Mouse (Mus musculus): Measurements from ENCODE around the gene Fam229a. TPM values are rescaled to one million over a fixed set of nuclear protein-coding genes. Genes with fewer than 3 reads are reported as not detected.

Gene Fam229a
- polyA plus RNA-seq (2014; fragmentation: Nextera tagmentation; extraction: Ambion mirVana), result 0.69 TPM in 1 of 2 replicates, not detected in the other

DNA sequence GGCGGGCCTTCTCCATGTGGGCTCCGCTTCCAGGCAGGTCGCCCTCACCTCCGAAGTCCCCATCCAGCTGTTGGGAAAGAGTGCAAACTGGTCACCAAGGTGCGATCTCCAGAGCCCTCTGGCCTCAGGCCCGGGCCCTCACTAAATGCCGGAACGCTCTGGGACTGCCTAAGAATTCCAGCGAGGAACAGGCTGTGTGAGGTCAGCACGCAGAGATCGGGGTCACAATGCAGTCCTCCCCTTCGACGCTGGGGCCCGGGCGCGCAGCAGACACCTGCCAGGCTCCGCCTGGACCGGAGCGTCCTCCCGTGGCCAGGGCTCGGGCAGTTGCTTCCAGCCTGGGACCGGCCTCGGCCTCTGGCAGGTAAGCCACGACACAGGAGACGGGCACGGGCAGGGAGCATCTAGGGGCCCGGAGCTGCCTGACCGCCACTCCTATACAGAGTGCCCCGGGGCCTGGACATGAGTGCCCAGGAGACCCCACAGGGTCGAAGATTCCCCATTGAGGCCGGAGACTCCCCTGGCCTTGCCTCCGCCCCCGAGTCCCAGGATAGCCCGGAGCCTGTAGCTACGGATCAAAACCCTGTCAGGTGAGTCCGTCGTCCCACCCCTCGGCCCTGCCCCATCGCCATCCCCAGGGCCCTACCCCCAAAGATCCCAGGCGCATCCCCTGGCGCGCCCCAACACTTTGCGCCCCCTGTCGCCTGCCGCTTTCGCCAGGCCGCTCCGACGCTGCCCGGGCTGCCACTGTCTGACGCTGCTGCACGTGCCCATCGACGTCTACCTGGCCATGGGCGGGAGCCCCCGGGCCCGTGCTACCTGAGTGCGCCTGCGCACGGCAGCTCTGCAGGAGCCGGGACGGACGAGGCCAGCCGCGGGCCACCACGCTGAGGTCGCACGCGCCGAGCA is at the start of gene Fam229a, which contains the start of gene Tssk3:
Gene Fam229a, plus strand, starts transcription at position 219 of the 909 bp plus-strand sequence.
Gene Tssk3, minus strand, starts transcription at position 51 of the 909 bp plus-strand sequence.
- H3K9ac ChIP-seq (replicated peaks; ENCODE audit: low read length), result peak within 1 kb of the TSS; percentile 46; the same call in 1 of the 2 replicates
- peak within 1 kb of the TSS; percentile 63 for H3K4me2 ChIP-seq (ENCODE audit: low read length)
- DNase-seq, result peak; percentile 76
- H3K36me3 ChIP-seq (ENCODE audit: control insufficient read depth, insufficient read depth, low read length), result peaks cover 32% of the 10 kb centered on the region
- no peak within 1 kb of the TSS for H3K27ac ChIP-seq (replicated peaks; ENCODE audit: low read depth, low read length)
- ATAC-seq (ENCODE audit: low FRiP score, low TSS enrichment), result 0 out of 2 replicates have a peak, but pooled peaks have one; percentile 50
- 3% methylated on average over 69 of the region's 70 CpGs for WGBS
- no peaks in the 10 kb centered on the region for H3K9me3 ChIP-seq (ENCODE audit: control insufficient read depth, low read length)
- H3K27me3 ChIP-seq (ENCODE audit: control insufficient read depth, insufficient read depth, low read length), result peaks cover 22% of the 10 kb centered on the region
- H3K4me3 ChIP-seq (replicated peaks; ENCODE audit: low read depth, low read length), result peak within 1 kb of the TSS; percentile 31
- peaks cover 16% of the 10 kb centered on the region; the same call in 1 of the 2 replicates for H3K4me1 ChIP-seq (ENCODE audit: control insufficient read depth, insufficient read depth, low read length)

GRCm38 (mm10) chr4:129447360-129447759 is 43.6 kb upstream of the Fam229a start:
- H3K27ac ChIP-seq (replicated peaks; ENCODE audit: low read depth, low read length), result no peak overlapping the region
- ATAC-seq (ENCODE audit: low FRiP score, low TSS enrichment) (no peak), DNase-seq (no peak)
- no peaks in the 10 kb centered on the region for H3K27me3 ChIP-seq (ENCODE audit: control insufficient read depth, insufficient read depth, low read length)
- no peaks in the 10 kb centered on the region for H3K9me3 ChIP-seq (ENCODE audit: control insufficient read depth, low read length)
- WGBS, result 84% methylated on average over 8 of the region's 8 CpGs
- no peak overlapping the region for H3K9ac ChIP-seq (replicated peaks; ENCODE audit: low read length)
- H3K36me3 ChIP-seq (ENCODE audit: control insufficient read depth, insufficient read depth, low read length), result no peaks in the 10 kb centered on the region
- no peak overlapping the region for H3K4me2 ChIP-seq (ENCODE audit: low read length)
- no peaks in the 10 kb centered on the region for H3K4me1 ChIP-seq (ENCODE audit: control insufficient read depth, insufficient read depth, low read length)
- H3K4me3 ChIP-seq (replicated peaks; ENCODE audit: low read depth, low read length), result no peak overlapping the region

DNA sequence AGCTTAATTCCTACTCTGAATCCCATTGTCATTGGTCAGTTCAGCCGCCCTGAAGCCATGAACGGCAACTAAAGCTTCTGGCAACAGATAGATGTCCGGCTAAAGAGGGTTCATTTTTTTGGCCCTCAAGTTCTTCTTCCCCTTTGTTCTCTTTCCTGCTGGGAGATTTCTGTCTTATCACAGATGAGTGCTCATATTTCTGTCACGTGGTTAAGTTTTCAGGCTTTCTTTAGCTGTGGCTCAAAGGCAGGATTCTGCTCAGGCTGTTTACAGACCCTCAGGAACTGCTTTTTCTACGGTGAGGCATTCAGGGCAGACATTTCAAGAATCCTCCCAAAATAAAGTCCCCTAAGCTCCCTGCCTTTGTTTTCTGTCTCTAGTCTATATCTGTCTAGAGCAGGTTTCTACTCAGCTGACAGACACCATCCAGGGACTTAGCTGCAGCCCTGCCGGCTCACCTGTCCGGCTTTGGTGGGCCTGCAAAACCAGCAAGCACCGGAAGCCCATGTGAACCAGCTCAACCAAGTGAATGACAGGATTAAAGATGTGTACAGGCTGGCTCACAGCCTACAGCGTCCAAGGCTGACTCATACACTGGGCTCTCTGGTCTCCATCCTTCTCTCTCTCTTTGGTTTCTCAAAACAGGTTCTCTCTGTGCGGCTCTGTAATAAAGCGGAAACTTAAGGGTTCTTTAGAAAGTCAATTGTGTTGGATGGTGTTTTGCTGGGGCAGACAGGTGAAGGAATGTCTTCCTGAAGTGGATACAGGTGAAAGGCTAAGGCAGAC is 43.0 kb upstream of the Fam229a start:
- H3K4me2 ChIP-seq (ENCODE audit: low read length), result no peak overlapping the region
- H3K9me3 ChIP-seq (ENCODE audit: control insufficient read depth, low read length), result no peaks in the 10 kb centered on the region
- H3K4me1 ChIP-seq (ENCODE audit: control insufficient read depth, insufficient read depth, low read length), result no peaks in the 10 kb centered on the region
- no peak overlapping the region for H3K4me3 ChIP-seq (replicated peaks; ENCODE audit: low read depth, low read length)
- H3K27me3 ChIP-seq (ENCODE audit: control insufficient read depth, insufficient read depth, low read length), result no peaks in the 10 kb centered on the region
- H3K27ac ChIP-seq (replicated peaks; ENCODE audit: low read depth, low read length), result no peak overlapping the region
- WGBS, result 82% methylated on average over 11 of the region's 11 CpGs
- ATAC-seq (ENCODE audit: low FRiP score, low TSS enrichment), result no peak
- no peak overlapping the region for H3K9ac ChIP-seq (replicated peaks; ENCODE audit: low read length)
- no peaks in the 10 kb centered on the region for H3K36me3 ChIP-seq (ENCODE audit: control insufficient read depth, insufficient read depth, low read length)
- no peak for DNase-seq

DNA sequence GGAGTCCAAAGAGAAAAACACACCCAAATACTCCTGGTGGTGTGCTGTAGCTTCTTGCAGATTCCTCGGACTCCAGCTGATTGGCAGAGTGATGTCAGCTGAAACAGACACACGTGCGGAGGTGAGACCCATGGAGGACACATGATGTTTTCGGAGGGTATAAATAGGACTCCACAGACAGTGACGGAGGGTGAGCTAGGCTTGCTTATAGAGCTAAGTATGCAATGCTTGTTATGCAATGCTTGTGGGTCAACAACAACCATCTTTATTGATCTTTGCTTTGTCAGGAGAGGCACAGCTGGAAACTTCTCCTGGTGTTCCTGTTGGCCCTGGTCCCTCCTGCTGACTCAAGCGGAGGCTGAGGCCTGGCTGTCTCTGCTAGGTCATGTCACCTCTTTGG is 42.3 kb upstream of the Fam229a start:
- Histone ChIP-seq H3K9ac (replicated peaks; ENCODE audit: low read length) (no peak overlapping the region), H3K9me3 (ENCODE audit: control insufficient read depth, low read length) (no peaks in the 10 kb centered on the region), H3K4me2 (ENCODE audit: low read length) (no peak overlapping the region), H3K4me1 (ENCODE audit: control insufficient read depth, insufficient read depth, low read length) (no peaks in the 10 kb centered on the region), H3K4me3 (replicated peaks; ENCODE audit: low read depth, low read length) (no peak overlapping the region), H3K27ac (replicated peaks; ENCODE audit: low read depth, low read length) (no peak overlapping the region), H3K27me3 (ENCODE audit: control insufficient read depth, insufficient read depth, low read length) (no peaks in the 10 kb centered on the region), H3K36me3 (ENCODE audit: control insufficient read depth, insufficient read depth, low read length) (no peaks in the 10 kb centered on the region)
- DNase-seq (no peak), ATAC-seq (ENCODE audit: low FRiP score, low TSS enrichment) (no peak)
- 90% methylated on average over 6 of the region's 6 CpGs for WGBS

DNA sequence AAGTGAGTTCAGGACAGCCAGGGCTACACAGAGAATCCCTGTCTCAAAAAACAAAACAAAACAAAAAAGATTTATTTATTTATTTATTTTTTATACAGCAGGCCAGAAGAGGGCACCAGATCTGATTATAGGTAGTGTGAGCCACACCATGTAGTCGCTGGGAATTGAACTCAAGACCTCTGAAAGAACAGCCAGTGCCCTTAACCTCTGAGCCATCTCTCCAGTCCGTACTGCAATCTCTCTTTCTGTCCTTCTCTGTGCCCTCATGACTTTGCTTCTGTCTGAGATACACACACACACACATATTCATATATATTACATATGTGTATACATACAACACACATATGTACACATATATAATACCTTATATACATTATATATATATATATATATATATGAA is 40.1 kb upstream of the Fam229a start:
- WGBS, result 74% methylated on average over 2 of the region's 2 CpGs
- Histone ChIP-seq H3K4me2 (ENCODE audit: low read length) (no peak overlapping the region), H3K4me3 (replicated peaks; ENCODE audit: low read depth, low read length) (no peak overlapping the region), H3K9ac (replicated peaks; ENCODE audit: low read length) (no peak overlapping the region), H3K36me3 (ENCODE audit: control insufficient read depth, insufficient read depth, low read length) (no peaks in the 10 kb centered on the region), H3K9me3 (ENCODE audit: control insufficient read depth, low read length) (no peaks in the 10 kb centered on the region), H3K4me1 (ENCODE audit: control insufficient read depth, insufficient read depth, low read length) (no peaks in the 10 kb centered on the region), H3K27ac (replicated peaks; ENCODE audit: low read depth, low read length) (no peak overlapping the region), H3K27me3 (ENCODE audit: control insufficient read depth, insufficient read depth, low read length) (no peaks in the 10 kb centered on the region)
- ATAC-seq (ENCODE audit: low FRiP score, low TSS enrichment) (no peak), DNase-seq (peak; percentile 12)

- WGBS, result 85% methylated on average over 15 of the region's 15 CpGs
- Histone ChIP-seq H3K4me2 (ENCODE audit: low read length) (no peak overlapping the region), H3K4me1 (ENCODE audit: control insufficient read depth, insufficient read depth, low read length) (no peaks in the 10 kb centered on the region), H3K4me3 (replicated peaks; ENCODE audit: low read depth, low read length) (no peak overlapping the region), H3K27ac (replicated peaks; ENCODE audit: low read depth, low read length) (no peak overlapping the region), H3K27me3 (ENCODE audit: control insufficient read depth, insufficient read depth, low read length) (no peaks in the 10 kb centered on the region), H3K36me3 (ENCODE audit: control insufficient read depth, insufficient read depth, low read length) (no peaks in the 10 kb centered on the region), H3K9ac (replicated peaks; ENCODE audit: low read length) (no peak overlapping the region), H3K9me3 (ENCODE audit: control insufficient read depth, low read length) (no peaks in the 10 kb centered on the region)
- DNase-seq (no peak), ATAC-seq (ENCODE audit: low FRiP score, low TSS enrichment) (no peak)
Observed at GRCm38 (mm10) chr4:129451471-129452169, 39.4 kb upstream of the Fam229a start.

DNA sequence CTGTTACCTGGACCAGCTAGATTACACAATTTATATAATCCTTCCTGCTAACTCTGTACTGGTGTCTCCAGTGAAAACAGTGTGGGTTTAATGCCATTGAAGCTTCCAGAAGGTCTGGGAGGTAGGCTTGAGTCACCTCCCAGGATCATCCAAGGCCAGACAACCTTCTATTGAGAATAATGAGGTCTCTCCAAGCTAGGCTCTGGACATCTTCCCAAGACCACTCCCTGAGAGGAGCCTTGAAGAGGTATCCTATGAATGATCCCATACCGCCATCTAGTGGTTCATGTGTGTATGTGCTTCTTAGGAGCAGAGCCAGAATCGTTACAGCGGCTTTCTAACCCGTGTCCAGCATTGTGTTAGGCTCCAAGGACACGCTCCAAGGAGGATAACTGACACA is 35.7 kb upstream of the Fam229a start:
- DNase-seq (peak; percentile 95), ATAC-seq (ENCODE audit: low FRiP score, low TSS enrichment) (peak; percentile 53; the same call in 1 of the 2 replicates)
- no peak overlapping the region for H3K9ac ChIP-seq (replicated peaks; ENCODE audit: low read length)
- H3K36me3 ChIP-seq (ENCODE audit: control insufficient read depth, insufficient read depth, low read length), result no peaks in the 10 kb centered on the region
- H3K4me1 ChIP-seq (ENCODE audit: control insufficient read depth, insufficient read depth, low read length), result no peaks in the 10 kb centered on the region
- no peaks in the 10 kb centered on the region for H3K27me3 ChIP-seq (ENCODE audit: control insufficient read depth, insufficient read depth, low read length)
- no peaks in the 10 kb centered on the region for H3K9me3 ChIP-seq (ENCODE audit: control insufficient read depth, low read length)
- H3K27ac ChIP-seq (replicated peaks; ENCODE audit: low read depth, low read length), result no peak overlapping the region
- H3K4me2 ChIP-seq (ENCODE audit: low read length), result no peak overlapping the region
- H3K4me3 ChIP-seq (replicated peaks; ENCODE audit: low read depth, low read length), result no peak overlapping the region
- under 1% methylated on average over 5 of the region's 5 CpGs for WGBS

DNA sequence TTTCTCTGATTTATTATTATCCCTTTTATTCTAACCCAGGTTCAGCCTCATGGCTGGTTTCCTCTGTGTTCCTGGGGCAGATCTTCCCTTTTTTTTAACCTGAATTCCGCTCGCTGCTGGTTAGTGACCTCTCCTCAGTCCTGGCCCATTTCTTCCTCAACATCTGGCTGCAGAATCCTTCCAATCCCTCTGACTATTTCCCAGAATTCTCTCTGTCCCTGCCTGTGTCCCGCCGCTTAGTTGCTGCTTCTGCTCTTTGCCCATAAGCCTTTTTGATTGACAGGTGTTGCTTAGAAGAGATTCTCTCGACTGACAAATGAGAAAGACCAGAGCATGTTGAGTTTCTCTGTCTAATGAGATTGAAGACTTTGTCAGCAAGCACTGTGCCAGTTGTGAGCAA is 34.9 kb upstream of the Fam229a start:
- H3K4me2 ChIP-seq (ENCODE audit: low read length), result no peak overlapping the region
- H3K9me3 ChIP-seq (ENCODE audit: control insufficient read depth, low read length), result no peaks in the 10 kb centered on the region
- no peaks in the 10 kb centered on the region for H3K4me1 ChIP-seq (ENCODE audit: control insufficient read depth, insufficient read depth, low read length)
- no peaks in the 10 kb centered on the region for H3K27me3 ChIP-seq (ENCODE audit: control insufficient read depth, insufficient read depth, low read length)
- no peak for DNase-seq
- 44% methylated on average over 5 of the region's 5 CpGs for WGBS
- no peaks in the 10 kb centered on the region for H3K36me3 ChIP-seq (ENCODE audit: control insufficient read depth, insufficient read depth, low read length)
- no peak overlapping the region for H3K9ac ChIP-seq (replicated peaks; ENCODE audit: low read length)
- no peak for ATAC-seq (ENCODE audit: low FRiP score, low TSS enrichment)
- no peak overlapping the region for H3K27ac ChIP-seq (replicated peaks; ENCODE audit: low read depth, low read length)
- no peak overlapping the region for H3K4me3 ChIP-seq (replicated peaks; ENCODE audit: low read depth, low read length)
